Mouse (Mus musculus): ENCODE measurements around the gene Ssh3.

- TF ChIP-seq POLR2A (IDR thresholded peaks at IDR 0.05; ENCODE audit: insufficient read length, low read depth) (no peak), TCF3 (IDR thresholded peaks at IDR 0.05; ENCODE audit: insufficient read length, low read depth) (no peak), POLR2AphosphoS2 (IDR thresholded peaks at IDR 0.05; ENCODE audit: insufficient read length, low read depth) (no peak), CEBPB (IDR thresholded peaks at IDR 0.05; ENCODE audit: insufficient read depth, poor library complexity, severe bottlenecking) (no peak), MAX (IDR thresholded peaks at IDR 0.05; ENCODE audit: low read depth) (no peak), TCF12 (IDR thresholded peaks at IDR 0.05; ENCODE audit: insufficient read depth, poor library complexity, severe bottlenecking) (no peak), SRF (IDR thresholded peaks at IDR 0.05; ENCODE audit: control insufficient read depth, insufficient read length, low read depth) (no peak)
Observed at GRCm38 (mm10) chr19:4268566-4269361, at the start of gene Ssh3.

Measured in myocyte (in vitro differentiated cells).